Mouse (Mus musculus): ENCODE data around the gene Cwc22. TPM values are rescaled to one million over a fixed set of nuclear protein-coding genes. Genes with fewer than 3 reads are reported as not detected.

Cwc22 gene
- polyA plus RNA-seq, 1 experiment from 2014 or later, result 17.8 TPM

DNA sequence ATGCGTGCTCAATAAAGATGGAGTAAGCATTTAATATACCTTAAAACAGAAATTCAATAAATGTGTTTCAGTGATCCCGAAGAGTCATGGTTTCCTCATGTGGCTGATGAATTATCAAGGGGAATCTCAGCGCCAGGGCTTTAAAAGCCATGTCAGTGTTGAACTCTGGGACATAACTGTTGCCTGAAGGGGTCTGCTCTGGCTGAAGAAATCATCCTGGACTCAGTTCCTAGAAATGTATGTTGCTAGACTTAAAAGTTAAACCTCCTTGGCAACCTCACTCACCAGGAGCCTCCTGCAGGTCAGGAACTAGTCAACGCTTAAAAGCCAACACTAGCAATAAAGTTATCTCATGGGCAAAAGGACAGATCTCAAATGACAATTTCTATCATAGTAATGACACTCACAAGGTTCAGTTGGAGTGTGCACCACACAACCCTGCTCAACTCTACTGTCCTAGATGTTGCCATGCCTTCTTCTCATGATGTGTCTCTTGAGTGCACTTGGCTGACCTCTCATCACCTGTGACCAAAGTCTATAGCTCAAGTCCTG lies 76.4 kb downstream of the Cwc22 start:
- WGBS, result 90% methylated on average over 4 of the region's 4 CpGs
- no peak overlapping the region for H3K9ac ChIP-seq (replicated peaks)

DNA sequence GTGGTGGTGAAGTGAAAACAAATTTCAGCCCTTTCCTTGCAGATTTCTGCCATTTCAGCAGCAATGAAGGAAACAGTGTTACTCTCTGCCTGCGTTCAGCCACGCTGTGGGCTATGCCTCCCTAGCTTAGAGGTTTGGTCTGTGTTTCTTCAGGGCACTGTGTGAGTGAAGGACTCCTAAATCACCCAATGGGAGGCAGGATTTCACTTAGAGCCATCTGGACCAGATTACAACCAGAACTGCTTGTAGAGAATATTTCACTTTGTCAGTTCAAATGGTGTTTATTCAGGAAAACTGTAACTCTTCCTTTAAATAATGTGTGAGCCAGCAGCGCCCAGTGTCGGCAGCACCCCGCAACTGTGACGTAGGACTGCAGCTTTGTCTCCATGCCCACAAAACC lies 82.2 kb downstream of the Cwc22 start:
- no peak for ATAC-seq (ENCODE audit: low FRiP score)
- Histone ChIP-seq H3K9me3 (replicated peaks) (no peaks in the 10 kb centered on the region), H3K27me3 (replicated peaks) (no peaks in the 10 kb centered on the region), H3K9ac (replicated peaks) (no peak overlapping the region), H3K4me3 (replicated peaks) (no peak overlapping the region), H3K27ac (replicated peaks) (no peak overlapping the region), H3K4me1 (no peaks in the 10 kb centered on the region), H3K4me2 (no peak overlapping the region), H3K36me3 (no peaks in the 10 kb centered on the region)
- 63% methylated on average over 6 of the region's 6 CpGs for WGBS

More for the DNA sequence above, 76.4 kb downstream of the Cwc22 start:
- no peak for ATAC-seq (ENCODE audit: low FRiP score)
- H3K36me3 ChIP-seq, result no peaks in the 10 kb centered on the region
- no peaks in the 10 kb centered on the region for H3K27me3 ChIP-seq (replicated peaks)
- no peaks in the 10 kb centered on the region for H3K4me1 ChIP-seq
- no peaks in the 10 kb centered on the region for H3K9me3 ChIP-seq (replicated peaks)
- H3K4me2 ChIP-seq, result no peak overlapping the region
- H3K4me3 ChIP-seq (replicated peaks), result no peak overlapping the region
- H3K27ac ChIP-seq (replicated peaks), result no peak overlapping the region

DNA sequence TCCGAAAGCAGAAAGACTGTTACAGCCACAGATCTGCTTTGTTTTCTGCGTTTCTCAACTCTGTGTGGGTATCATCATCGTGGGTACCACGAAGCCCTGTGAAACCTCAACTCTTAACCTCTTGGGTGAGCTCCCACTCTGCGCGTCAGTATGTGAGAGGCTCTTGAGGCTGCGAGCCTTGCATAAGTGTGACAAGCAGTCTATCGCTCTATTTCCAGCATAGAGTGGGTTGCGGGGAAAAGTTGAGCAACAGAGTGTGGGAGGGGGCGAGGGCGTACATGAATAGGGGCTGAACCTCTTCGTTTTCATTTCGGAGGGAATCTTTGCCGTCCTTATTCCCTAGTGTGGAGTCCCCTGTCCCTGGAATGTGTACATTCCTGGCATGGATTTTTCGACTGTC lies 82.7 kb downstream of the Cwc22 start:
- Histone ChIP-seq H3K9ac (replicated peaks) (no peak overlapping the region), H3K27me3 (replicated peaks) (no peaks in the 10 kb centered on the region), H3K27ac (replicated peaks) (no peak overlapping the region), H3K4me2 (no peak overlapping the region), H3K9me3 (replicated peaks) (no peaks in the 10 kb centered on the region), H3K4me3 (replicated peaks) (no peak overlapping the region), H3K36me3 (no peaks in the 10 kb centered on the region), H3K4me1 (no peaks in the 10 kb centered on the region)
- WGBS, result 81% methylated on average over 15 of the region's 15 CpGs
- ATAC-seq (ENCODE audit: low FRiP score), result no peak

DNA sequence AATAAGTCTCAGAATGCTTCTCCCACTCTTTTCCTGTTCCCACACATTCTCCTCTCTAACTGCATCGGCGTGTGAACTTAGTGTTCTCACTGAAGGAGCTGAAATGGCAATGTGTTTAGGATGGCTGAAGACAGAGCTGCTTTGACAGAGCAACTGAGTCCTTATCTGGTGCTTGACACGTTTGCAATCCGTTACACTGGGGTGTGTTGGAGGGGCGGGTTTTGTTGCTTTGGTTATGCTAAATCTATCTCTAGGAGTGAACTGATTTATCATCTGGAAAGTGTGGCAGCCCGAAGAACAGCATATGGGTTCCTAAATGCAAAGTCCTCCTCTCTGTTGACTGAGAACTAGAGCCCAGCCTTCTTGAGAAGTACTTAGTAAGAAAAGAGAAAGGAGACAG lies 104.7 kb downstream of the Cwc22 start:
- Histone ChIP-seq H3K27me3 (replicated peaks) (no peaks in the 10 kb centered on the region), H3K4me2 (no peak overlapping the region), H3K9ac (replicated peaks) (no peak overlapping the region), H3K4me3 (replicated peaks) (no peak overlapping the region), H3K4me1 (no peaks in the 10 kb centered on the region), H3K27ac (replicated peaks) (no peak overlapping the region), H3K36me3 (no peaks in the 10 kb centered on the region), H3K9me3 (replicated peaks) (no peaks in the 10 kb centered on the region)
- WGBS, result 68% methylated on average over 6 of the region's 6 CpGs
- no peak for ATAC-seq (ENCODE audit: low FRiP score)

DNA sequence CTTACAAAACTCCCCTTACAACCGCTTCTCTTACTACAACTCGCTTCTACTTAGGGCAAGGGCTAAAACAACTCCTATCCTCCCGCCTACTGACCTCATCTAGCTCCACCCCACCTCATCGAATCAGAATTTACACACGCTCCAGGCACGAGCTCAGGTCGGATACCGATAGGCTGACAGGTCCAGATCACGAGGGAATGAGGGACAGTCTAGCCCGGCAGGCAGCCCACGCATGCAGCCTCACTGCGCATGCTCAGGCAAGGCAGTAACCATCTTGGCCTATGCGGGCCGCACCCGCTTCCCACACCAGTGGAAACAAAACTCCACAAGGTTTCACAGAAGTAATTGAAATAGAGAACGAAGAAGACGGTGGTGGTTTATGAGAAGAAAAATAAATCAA lies 106.6 kb downstream of the Cwc22 start:
- Histone ChIP-seq H3K4me2 (no peak overlapping the region), H3K36me3 (no peaks in the 10 kb centered on the region), H3K4me3 (replicated peaks) (no peak overlapping the region), H3K27ac (replicated peaks) (no peak overlapping the region), H3K9me3 (replicated peaks) (no peaks in the 10 kb centered on the region), H3K27me3 (replicated peaks) (no peaks in the 10 kb centered on the region), H3K9ac (replicated peaks) (no peak overlapping the region), H3K4me1 (no peaks in the 10 kb centered on the region)
- 87% methylated on average over 17 of the region's 17 CpGs for WGBS
- no peak for ATAC-seq (ENCODE audit: low FRiP score)

DNA sequence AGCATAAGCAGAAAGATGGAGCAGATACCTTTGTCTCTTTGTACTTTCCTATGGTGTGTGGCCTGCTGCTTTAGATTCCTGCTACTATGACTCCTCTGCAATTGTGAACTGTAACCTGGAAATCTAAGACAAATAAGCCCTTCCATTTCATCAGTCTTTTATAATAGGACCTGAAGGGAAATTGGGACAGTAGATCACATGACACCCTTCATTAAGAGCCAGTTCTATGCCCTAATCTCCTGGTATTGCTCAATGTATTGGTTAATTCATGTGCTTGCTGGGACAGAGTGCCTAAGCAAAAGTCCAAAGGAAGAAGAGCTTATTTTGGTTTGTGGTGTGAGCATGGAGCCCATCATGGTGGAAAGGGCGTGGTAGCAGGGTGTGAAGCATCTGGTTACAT lies 107.5 kb downstream of the Cwc22 start:
- H3K4me3 ChIP-seq (replicated peaks), result no peak overlapping the region
- H3K4me1 ChIP-seq, result no peaks in the 10 kb centered on the region
- no peaks in the 10 kb centered on the region for H3K9me3 ChIP-seq (replicated peaks)
- no peak overlapping the region for H3K4me2 ChIP-seq
- WGBS, result 94% methylated on average over 1 of the region's 1 CpGs
- no peaks in the 10 kb centered on the region for H3K27me3 ChIP-seq (replicated peaks)
- H3K9ac ChIP-seq (replicated peaks), result no peak overlapping the region
- no peaks in the 10 kb centered on the region for H3K36me3 ChIP-seq
- no peak overlapping the region for H3K27ac ChIP-seq (replicated peaks)
- no peak for ATAC-seq (ENCODE audit: low FRiP score)

DNA sequence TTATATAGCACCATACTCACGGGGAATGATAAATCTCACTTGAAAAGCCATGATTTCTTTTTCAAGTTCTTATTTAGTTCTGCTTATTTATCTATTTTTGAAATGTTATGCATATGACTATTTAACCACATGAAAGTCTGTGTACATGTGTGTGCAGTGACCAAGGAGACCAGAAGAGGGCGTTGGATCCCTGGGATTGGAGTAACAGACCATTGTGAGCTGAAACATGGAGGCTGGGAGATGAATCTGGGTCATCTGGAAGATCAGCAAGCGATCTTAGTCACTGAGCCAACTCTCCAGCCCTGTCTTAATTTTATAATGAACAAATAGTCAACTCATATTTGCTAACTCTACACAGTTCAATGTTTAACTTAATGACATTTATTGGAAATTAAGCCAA lies 110.4 kb downstream of the Cwc22 start:
- H3K4me2 ChIP-seq, result no peak overlapping the region
- no peak overlapping the region for H3K4me3 ChIP-seq (replicated peaks)
- no peak overlapping the region for H3K9ac ChIP-seq (replicated peaks)
- H3K27ac ChIP-seq (replicated peaks), result no peak overlapping the region
- H3K4me1 ChIP-seq, result no peaks in the 10 kb centered on the region
- 61% methylated on average over 3 of the region's 3 CpGs for WGBS
- no peak for ATAC-seq (ENCODE audit: low FRiP score)
- H3K36me3 ChIP-seq, result no peaks in the 10 kb centered on the region
- no peaks in the 10 kb centered on the region for H3K27me3 ChIP-seq (replicated peaks)
- no peaks in the 10 kb centered on the region for H3K9me3 ChIP-seq (replicated peaks)

Other genes with a start within 250 kb of the Cwc22 start
- 13.8 and 14.6 TPM in 2 replicates for gene Zfp385b, start 126.7 kb downstream of the Cwc22 start, polyA plus RNA-seq (2015; fragmentation: Nextera tagmentation; extraction: Ambion mirVana)